Mouse (Mus musculus) E14TG2a.4 (cell line): ENCODE data around the gene Vwa1.

ENCODE experiments used
- H3K27me3 ChIP-seq: 2 replicates; pipeline ENCODE4 v1.6.1; 2014; ENCODE audit warnings: low read length, control low read depth; ENCODE audit not compliant: insufficient read depth
- H3K36me3 ChIP-seq: 2 replicates; pipeline ENCODE4 v1.6.1; 2014; ENCODE audit warnings: low read length, control low read depth; ENCODE audit not compliant: insufficient read depth
- H3K4me1 ChIP-seq: replicated peaks from 2 replicates; pipeline ENCODE4 v1.6.1; 2014; ENCODE audit warnings: low read depth, low read length, control low read depth
- H3K4me3 ChIP-seq: replicated peaks from 2 replicates; pipeline ENCODE4 v1.5.1; 2014; ENCODE audit warnings: mild to moderate bottlenecking, low read length
- H3K9me3 ChIP-seq: 2 replicates; pipeline ENCODE4 v1.6.1; 2014; ENCODE audit warnings: low read length, control low read depth
- CTCF ChIP-seq: conservative IDR thresholded peaks from 2 replicates; pipeline ENCODE4 v1.5.1; 2014; ENCODE audit warnings: low read length
- NANOG ChIP-seq: IDR thresholded peaks from 2 replicates; pipeline ENCODE4 v1.6.1; 2014; ENCODE audit warnings: borderline replicate concordance, low read length, mixed read lengths
- POU5F1 ChIP-seq: IDR thresholded peaks from 2 replicates; pipeline ENCODE4 v1.6.1; 2014; ENCODE audit warnings: low read length, borderline replicate concordance

Vwa1 gene

DNA sequence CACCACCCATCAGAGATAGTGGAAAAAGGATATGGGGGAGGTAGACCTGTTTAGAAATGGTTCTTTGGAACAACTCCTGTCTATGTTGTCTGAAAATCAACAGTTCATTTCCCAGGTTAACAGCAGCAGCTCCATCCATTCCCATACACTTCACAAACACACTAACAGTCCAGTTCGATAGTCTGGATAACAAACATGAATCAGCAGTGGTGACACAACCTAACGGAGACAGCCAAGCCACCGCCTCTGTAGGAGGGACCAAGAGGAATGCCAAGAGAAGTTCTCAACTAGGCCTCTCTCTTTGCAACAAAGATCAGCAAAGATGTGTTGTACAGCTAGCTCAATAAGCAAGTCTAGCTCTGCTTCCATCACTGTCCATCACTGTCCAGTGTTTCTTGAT lies 12.1 kb downstream of the Vwa1 start:
- H3K36me3 ChIP-seq, result peaks cover 20% of the 10 kb centered on the region
- TF ChIP-seq CTCF, result no peak
- no peak for TF ChIP-seq NANOG
- TF ChIP-seq POU5F1, result no peak
- no peaks in the 10 kb centered on the region for H3K9me3 ChIP-seq
- H3K4me1 ChIP-seq, result peaks cover 39% of the 10 kb centered on the region
- H3K4me3 ChIP-seq, result no peak overlapping the region
- no peaks in the 10 kb centered on the region for H3K27me3 ChIP-seq

DNA sequence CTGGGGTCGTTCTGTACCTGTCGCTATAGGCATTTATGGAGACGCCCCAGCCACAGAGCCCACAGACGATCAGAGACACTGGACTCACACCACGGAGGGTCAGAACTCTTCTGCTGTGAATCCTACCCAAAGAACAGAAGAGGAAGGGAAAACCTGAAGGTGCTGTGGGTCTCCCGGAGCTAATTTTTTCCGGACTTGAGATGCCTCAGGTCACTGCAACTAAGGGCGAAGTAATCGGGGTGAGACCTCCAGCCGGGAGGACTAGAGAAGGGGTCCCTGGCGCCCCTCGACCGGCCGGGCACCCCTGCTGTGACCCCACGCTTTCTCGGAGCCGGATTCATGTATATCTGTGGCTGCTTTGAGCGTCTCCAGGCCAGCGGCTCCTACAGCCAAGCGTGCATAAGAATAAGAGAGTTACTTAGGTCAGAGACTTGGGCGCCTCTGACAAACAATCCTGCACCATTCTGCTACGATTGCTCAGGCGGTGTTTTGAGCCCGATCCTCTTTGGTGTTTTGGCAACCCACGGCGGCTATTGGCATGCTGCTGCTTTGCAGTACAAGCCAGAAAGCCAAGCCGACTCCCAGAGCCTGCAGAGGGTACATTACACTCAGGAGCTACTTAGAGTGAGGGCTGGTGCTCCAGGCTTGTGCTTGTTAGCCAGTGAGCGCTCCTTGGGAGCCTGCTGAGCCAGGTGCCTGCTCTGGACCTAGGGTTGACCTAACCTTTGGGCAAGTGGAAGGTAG lies 13.0 kb downstream of the Vwa1 start:
- Histone ChIP-seq H3K9me3 (no peaks in the 10 kb centered on the region), H3K27me3 (no peaks in the 10 kb centered on the region), H3K4me1 (peaks cover 47% of the 10 kb centered on the region), H3K36me3 (peaks cover 29% of the 10 kb centered on the region), H3K4me3 (peak overlapping the region; percentile 99)
- TF ChIP-seq NANOG (no peak), CTCF (no peak), POU5F1 (no peak)

DNA sequence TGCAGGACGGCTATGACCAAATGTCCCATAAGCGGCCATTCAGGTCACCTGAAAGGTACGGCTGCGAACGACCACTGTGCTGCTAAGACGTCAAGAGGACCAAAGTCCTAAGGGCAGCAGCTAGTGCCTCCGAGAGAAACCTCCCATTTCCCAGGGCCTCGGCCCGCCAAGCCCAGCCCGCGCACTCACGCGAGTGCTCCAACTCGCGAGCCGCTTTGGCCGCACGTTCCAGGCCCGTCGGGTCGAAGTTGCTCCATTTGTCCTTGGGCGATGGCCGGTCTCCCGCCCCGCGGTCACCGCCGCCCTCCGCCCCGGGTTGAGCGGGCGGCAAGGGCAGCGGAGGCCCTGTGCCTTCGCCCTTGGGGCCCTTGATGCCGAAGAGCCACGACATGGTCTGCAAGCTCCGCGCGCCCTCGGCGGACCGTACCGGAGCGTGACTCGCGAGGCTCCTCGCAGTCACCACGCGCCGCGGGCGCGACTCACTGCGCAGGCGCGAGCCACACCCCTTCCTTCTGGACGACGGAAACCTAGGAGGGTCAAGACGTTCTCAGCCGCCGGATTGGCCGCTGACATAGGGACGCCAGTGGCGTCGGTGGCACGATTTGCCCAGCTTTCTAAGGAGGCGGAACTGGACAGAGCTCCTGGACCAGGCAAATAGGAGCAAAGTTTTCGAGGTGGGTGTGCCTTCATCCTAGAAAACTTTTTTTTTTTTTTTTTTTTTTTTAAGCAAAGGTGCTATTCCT lies 13.7 kb downstream of the Vwa1 start, which contains the start of gene Atad3a:
TSS of gene Atad3a (minus strand) at position 481 of the 743 bp plus-strand sequence.
- peaks cover 54% of the 10 kb centered on the region for H3K4me1 ChIP-seq
- no peaks in the 10 kb centered on the region for H3K9me3 ChIP-seq
- H3K4me3 ChIP-seq, result peak within 1 kb of the TSS; percentile 99
- TF ChIP-seq POU5F1 (no peak), NANOG (no peak), CTCF (no peak)
- peaks cover 36% of the 10 kb centered on the region for H3K36me3 ChIP-seq
- no peaks in the 10 kb centered on the region for H3K27me3 ChIP-seq

DNA sequence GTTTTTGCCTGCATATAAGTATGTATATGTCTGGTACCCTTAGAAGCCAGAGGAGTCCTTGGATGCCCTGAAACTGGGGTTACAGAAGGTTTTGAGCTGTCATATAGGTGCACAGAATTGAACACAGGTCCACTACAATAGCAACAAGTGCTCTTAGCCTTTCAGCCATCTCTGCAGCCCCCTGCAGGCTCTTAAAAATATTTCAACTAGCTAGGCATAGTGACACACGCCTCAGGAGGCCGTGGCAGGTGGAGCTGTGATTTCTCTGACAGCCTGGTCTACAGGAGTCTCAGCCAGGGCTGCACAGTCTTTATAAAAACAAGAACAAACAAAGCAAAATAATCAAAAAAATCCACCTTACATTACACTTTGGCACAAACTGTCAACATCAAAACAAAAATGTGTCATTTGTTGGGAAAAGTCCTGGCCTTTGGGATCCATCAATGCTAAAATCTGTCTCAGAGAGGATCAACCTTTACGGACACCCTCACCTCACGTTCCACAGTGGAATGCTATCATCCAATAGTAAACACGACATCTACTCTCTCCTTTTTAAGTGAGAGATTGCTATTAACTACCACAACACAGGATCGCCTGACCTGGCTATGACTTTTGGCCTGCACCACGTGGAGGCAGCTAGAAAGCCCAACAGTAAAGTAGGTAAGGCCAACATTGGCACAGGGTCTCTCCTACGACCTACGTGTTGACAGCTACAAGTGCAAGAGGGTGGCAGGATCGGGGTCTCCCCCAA lies 14.5 kb downstream of the Vwa1 start:
- Histone ChIP-seq H3K9me3 (no peaks in the 10 kb centered on the region), H3K36me3 (peaks cover 43% of the 10 kb centered on the region), H3K27me3 (no peaks in the 10 kb centered on the region), H3K4me3 (peak overlapping the region; percentile 99), H3K4me1 (peaks cover 59% of the 10 kb centered on the region)
- TF ChIP-seq POU5F1, result no peak
- peak; percentile 12; the same call in 1 of the 2 replicates for TF ChIP-seq CTCF

DNA sequence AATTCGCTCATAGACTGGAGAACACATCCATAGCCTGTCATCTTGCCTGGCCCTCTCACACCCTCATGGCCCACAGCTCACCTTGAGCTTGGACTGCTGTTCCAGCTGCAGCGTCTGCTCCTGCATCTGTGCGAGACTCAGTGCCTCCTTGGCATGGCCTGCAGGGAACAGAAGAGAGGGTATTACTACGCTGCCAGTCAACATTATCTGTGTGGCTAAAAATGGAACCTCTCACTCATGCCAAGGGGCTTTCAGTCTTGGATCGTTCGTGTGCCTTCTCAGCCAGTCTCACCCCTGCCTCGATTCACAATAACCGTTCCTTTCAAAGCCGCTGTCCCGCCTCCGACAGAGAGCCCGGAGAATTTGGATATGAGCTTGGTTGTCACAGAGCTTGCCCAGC lies 17.5 kb downstream of the Vwa1 start:
- Histone ChIP-seq H3K4me1 (peaks cover 54% of the 10 kb centered on the region), H3K27me3 (no peaks in the 10 kb centered on the region), H3K4me3 (no peak overlapping the region), H3K36me3 (peaks cover 72% of the 10 kb centered on the region), H3K9me3 (no peaks in the 10 kb centered on the region)
- TF ChIP-seq POU5F1 (no peak), NANOG (no peak), CTCF (no peak)

DNA sequence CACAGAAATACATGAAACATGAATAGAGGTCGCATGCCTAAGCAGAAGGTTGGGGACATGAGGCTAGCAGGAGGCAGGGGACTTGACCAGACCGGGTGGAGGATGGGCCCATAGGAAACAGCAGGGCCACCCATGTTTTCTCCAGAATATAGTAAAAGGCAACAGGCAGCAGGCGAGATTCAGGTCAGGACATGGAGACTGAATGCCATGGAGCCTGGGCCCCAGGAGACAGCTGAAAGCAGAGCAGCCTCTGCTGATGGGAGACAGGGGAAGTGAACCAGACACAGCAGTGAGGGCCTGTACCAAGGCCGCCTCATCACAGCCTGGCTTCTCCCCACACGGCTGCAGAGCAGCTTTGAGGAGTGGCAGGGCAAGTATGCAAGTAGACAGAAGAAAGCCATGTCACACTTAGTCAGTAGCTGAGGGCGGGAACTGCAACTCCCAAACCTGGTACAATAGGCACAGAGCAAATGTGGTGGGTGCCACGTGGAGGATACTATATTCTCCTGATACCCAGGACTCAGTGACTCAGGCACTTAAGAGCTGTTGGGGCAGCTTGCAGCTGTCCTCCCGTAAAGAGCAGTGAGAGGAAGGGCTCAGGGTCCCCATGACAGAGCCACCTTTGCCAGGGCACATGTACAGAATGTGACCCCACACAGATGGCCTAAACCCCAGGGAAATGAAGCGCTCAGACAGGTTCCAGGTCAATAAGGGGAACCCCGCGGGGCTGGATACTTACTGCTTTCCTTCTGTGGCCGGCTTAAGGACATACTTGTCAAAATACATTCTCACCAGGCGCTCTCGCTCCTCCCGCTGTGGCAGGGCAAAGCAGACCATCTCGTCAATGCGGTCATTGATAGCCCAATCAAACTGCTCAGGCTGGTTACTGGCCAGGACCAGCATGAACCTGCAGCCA lies 27.7 kb downstream of the Vwa1 start:
- peaks cover 100% of the 10 kb centered on the region for H3K36me3 ChIP-seq
- no peak overlapping the region for H3K4me3 ChIP-seq
- TF ChIP-seq CTCF (no peak), POU5F1 (no peak)
- H3K9me3 ChIP-seq, result no peaks in the 10 kb centered on the region
- 0 out of 2 replicates have a peak, but pooled peaks cover 2% of the 10 kb centered on the region for H3K27me3 ChIP-seq
- H3K4me1 ChIP-seq, result peaks cover 23% of the 10 kb centered on the region

DNA sequence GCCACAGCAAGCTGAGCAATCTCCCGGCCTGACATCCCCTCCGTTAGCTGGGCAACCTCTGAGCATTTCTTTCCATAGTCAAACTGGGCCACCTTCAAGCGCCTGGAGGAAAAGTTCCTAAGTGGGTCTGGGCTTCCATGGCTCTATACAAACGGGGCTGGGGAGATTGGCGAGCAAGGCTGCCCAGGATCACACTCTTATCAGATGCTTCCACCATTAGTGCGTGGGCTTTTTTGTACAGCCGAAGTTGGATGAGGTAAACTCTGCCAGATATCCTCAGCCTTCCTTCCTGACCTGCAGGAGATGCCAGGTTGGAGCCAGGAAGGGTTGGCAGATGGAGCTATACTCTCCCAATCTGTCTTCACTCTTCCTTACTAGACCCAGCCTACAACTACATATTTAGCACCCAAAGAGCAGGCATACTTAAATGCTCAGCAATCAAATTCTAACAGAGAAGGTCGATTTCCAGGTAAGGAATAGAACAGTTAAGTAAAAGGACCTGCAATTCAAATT lies 28.4 kb downstream of the Vwa1 start:
- no peak for TF ChIP-seq CTCF
- no peak for TF ChIP-seq POU5F1
- no peak for TF ChIP-seq NANOG
- H3K36me3 ChIP-seq, result peaks cover 100% of the 10 kb centered on the region
- H3K4me1 ChIP-seq, result peaks cover 30% of the 10 kb centered on the region
- H3K27me3 ChIP-seq, result 0 out of 2 replicates have a peak, but pooled peaks cover 2% of the 10 kb centered on the region
- H3K9me3 ChIP-seq, result no peaks in the 10 kb centered on the region
- no peak overlapping the region for H3K4me3 ChIP-seq
